Mouse (Mus musculus) MEL-GATA-1-ER (cell line): ENCODE results near the gene Psma5.

Experiments used
- DNase-seq: peaks from one replicate; pipeline ENCODE4 v3.0.0-alpha.2; 2012; ENCODE audit warnings: low read depth; ENCODE audit errors: extremely low read depth

Psma5 gene

DNA sequence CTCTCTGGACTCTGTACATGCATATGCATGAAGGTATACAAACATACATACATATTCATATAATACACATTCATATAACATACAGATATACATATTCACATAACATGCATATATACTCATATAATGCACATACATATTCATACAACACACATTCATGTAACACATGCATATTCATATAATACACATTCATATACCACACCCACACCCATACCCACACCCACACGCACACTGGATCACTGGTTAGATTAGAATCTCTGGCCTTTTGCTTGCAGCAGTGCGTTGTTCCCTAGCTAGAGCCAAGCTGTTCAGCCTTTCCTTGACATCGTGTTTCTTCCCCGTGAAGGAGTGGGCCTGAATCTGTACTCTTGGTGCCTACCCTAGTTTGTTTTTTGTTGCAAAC lies 48.0 kb downstream of the Psma5 start:
- DNase-seq = no peak

DNA sequence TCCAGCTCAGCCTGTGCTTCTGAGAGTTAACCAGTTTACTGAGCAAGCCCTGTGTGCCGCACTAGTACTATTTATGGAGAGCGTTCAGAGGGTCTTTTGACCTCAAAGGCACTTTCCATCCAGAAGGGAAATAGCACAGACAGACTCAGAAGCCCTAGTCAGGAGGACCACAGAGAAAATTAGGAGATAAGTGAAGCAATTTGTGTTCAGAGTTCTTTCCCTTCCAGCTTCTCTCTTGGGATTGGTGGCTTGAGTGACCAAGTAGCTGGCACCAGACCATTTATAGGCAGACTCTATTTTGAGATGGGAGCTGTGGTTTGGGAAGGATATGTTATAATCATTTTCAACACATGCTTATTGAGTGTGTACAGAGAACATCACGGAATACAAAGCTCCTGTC lies 49.7 kb downstream of the Psma5 start:
- DNase-seq = no peak

DNA sequence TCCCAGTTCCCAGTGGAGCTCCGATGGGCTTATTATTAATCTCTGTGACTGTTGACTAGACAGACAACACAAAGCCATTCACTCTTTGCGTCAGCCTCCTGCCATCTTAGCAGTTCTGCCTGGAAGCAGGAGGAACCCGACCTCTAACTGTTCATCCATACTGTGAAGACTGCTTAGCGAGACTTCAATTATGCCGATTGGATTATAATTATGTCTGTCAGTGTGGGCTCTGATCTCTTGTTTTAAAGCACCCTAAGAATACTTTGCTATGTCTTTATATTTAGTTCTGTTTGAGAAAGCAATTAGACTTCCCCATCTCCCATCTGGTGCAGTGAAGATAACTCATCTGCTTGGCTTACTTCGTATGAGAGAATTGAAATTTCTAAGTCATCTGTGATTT lies 50.8 kb downstream of the Psma5 start:
- DNase-seq = no peak

DNA sequence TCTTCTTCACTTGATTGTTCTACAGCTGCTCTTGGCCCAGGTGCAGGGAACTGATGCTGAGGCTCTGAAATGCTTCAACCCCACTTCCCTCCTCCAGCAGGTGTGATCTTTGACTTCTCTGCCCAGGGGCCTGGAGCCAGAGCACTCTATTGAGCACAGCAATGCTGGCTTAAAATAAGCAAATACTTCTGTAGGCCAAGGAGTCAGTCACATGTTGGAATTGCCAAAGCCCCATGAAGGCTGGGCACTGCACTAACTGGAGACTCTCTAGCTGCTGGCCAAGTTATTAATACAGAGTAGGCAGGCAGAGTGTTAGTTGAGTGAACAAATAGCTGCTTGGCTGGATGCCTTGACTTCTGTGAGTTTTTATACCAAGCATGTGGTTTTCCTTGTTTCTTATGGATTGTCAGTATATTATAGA lies 54.2 kb downstream of the Psma5 start:
- no peak for DNase-seq

DNA sequence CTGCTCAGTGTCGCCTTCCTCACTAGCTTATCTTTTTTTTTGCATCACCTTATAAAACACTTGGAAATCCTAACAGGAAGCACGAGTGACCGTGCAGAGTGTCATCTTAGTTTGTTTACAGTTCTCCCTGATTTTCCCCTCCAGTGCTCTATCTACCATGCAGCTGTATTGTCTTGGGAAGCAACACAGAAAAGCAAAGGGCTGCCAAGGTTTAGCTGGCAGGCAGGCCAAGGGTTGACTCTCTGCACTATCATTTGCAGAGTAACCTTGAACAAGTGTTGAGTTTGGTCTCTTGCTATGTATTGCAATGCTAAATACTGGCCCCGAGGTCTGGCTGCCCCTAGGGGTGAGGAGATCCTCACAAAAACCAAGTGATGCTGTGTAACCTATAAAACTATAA lies 55.0 kb downstream of the Psma5 start:
- no peak for DNase-seq

DNA sequence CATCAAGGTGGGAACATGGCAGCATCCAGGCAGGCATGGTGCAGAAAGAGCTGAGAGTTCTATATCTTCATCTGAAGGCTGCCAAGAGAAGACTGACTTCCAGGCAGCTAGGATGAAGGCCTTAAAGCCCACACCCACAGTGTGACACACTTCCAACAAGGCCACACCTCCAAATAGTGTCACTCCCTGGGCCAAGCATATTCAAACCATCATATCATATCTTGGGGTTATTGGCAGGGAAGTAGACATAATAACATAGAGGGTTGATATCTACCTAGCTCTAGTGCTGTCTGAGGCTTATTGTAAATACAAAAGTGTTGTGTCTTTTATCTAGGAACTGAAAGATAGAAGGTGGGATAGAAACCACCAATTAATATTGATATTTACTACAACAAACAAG lies 55.7 kb downstream of the Psma5 start:
- DNase-seq = no peak

DNA sequence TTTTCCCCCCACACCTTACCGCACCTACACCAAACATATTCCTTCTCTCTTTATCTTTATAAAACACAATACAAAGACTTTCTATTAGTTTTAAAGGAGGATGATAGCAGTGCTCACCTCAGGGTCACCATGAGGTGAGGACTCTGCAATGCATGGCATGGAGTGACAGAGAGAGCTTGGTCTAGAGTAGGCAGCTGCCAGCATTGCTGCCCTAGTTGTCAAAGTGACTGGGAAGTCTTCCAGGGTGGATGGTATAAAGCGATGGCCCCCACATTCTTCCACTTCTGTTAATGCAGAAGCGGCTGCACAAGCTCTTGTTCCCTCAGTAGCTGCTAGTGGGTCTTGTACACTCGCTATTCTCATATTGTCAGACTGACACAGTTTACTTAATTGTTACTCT lies 56.4 kb downstream of the Psma5 start:
- no peak for DNase-seq

DNA sequence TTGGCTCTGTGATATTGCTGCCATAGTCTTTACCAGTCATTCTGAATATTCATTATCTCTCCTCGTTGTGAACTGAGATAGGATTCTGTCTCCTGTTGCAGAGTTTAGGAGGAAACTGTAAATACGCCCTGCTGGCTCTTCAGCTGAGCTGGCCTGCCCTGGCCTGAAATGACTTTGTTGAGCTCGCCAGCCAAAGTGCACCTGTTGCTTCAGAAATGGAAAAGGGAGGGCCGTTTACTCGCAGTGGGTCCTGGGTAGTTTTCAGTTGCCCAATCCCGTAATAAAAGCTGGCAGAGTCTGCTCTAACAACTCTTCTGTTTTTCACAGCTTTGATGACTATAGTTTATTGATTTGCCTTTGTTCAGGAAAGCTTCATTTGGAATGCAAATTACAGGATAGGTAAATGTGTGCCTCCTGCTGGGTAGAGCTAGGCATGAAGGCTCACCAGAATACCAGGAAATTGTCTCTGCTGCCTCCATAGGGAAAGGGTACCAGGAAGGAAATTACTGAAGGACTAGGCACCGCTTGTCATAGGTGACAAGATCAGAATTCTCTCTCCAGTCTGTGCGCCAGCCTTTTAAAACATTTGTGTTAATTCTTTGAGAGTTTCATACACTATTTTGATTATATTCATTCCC lies 57.4 kb downstream of the Psma5 start:
- no peak for DNase-seq

DNA sequence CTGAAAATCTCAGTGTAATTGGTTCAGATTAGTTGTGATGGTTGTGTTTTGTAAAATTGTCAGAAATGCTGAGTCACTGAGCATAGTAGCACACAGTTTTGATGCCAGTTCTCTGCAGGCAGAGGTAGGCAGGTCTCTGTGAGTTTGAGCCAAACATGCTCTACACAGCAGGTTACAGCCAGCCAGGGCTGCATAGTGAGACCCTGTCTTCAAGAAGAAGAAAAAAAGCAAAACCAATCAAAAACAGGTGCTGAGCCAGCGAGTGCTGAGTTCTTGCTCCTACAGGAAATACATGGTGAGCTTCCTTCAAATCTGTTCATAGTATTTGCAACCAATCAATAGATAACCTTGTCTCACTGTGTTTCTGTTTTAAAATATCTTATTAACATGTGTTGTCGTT lies 61.8 kb downstream of the Psma5 start:
- DNase-seq = no peak

DNA sequence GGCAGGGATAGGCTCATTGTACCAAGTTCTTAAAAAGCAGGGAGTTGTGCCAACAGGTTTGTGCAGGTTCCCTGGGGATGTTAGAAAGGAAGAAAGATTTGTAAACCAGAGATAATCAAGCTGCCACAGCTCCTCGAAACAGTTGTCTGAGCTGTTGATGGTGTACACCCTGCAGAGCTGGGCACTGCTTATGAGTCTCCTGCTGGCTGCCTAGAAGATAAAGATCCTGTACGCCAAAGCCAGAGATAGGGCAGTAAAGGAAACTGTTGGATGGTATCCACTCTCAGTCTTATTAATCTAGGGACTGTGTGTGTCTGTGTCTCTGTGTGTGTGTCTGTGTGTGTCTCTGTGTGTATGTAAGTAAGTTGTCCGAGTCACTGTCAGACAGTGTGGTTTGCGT lies 64.9 kb downstream of the Psma5 start:
- DNase-seq = no peak

DNA sequence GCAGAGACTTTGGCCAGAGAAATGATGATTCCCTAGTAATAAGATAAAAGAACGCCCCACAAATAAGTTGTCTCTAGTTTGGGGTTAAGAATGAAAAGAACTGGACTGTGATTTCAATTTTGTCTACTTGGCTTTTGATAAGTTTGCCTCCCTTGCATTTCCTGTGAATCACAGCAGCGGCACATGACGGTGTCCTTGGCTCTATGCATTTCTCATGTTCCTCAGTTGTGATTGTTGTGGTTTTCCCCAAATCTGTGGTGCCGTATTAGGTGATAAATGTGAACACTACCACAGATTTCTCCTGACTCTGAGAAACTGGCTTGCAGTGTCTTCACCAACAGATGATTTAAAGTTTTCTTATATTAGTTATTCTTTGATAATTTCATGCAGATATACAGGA lies 65.4 kb downstream of the Psma5 start:
- DNase-seq = no peak

DNA sequence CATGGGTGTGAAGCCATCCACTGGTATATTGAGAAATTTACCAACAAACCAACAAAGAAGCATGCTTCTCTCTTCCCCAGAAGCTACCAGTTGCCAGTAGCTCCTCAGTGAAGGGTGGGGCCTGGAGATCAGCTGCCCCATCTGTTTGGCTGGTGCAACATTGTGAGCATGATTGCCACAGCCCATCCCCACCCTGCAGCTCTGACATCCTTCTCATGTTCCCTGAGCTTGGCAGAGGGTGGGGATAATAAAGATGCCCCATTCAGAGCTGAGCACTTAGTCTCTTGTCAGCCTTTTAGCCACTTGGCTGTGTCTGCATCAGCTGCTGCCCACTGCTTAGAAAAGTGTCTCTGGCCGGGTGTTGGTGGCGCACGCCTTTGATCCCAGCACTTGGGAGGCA lies 66.2 kb downstream of the Psma5 start:
- no peak for DNase-seq

DNA sequence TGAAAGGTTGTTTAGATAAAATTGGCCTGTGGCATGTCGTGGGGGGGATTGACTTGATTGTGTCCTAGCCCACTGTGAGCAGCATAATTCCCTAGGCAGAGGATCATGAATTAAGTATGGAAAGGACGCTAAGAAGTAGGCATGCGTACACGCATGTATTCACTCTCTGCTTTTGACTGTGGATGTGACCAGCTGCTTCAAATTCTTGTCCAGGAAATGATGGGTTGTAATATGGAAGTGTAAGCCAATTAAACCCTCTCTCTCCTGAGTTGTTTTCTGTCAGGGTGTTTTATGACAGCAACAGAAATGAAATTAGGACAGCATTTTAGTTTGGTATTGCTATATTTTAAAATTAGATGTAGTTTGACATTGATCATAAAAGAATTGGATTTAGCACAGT lies 68.1 kb downstream of the Psma5 start:
- no peak for DNase-seq

DNA sequence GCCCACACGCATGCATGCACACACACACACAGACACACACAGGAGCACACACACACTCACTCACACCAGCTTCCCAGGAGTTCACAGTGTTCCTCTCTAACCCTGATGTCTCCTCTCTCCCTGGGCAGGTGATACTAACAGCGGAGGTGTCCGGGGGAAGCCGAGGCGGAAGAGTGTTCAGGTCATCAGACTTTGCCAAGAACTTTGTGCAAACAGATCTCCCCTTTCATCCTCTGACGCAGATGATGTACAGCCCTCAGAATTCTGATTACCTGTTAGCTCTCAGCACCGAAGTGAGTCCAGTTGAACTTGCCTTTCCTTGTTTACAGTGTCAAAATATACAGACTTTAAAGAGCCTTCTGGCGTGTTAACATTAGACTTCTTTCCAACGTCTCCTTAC lies 68.8 kb downstream of the Psma5 start:
- no peak for DNase-seq

DNA sequence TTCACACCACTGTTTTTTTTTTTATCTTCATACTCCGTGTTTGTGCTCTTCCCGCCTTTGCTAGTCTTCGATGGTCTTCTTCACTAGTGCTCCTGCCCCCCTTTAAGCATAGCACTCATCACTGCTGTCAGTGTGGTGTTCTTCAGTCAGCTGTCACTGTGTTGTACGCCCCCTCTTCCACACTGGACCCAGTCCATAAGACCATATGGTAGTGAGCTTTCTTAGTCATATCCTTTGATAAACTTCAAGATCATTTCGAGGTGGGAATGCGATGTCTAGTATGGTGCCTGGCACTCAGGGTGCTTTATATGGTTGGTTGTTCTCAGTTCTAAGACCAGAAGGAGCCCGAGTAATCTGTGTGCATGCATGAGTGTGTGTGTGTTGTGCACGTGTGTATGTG lies 70.5 kb downstream of the Psma5 start:
- no peak for DNase-seq

DNA sequence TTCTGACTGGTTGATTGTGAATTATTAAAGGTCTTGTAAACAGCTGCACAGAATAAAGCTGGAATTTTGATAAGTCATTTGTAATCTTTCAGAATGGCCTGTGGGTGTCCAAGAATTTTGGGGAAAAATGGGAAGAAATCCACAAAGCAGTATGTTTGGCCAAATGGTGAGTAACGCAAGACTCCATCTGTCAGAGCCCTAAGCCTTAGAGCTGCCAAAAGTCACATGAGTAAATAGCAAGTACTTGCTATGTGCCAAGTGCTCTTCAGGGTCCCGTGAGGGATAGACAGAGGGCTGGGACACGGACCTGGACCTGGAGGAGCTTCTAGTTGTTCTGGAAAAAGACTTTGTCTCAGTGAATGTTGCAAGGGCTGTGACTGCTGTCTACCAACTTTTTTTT lies 71.2 kb downstream of the Psma5 start:
- DNase-seq = no peak

DNA sequence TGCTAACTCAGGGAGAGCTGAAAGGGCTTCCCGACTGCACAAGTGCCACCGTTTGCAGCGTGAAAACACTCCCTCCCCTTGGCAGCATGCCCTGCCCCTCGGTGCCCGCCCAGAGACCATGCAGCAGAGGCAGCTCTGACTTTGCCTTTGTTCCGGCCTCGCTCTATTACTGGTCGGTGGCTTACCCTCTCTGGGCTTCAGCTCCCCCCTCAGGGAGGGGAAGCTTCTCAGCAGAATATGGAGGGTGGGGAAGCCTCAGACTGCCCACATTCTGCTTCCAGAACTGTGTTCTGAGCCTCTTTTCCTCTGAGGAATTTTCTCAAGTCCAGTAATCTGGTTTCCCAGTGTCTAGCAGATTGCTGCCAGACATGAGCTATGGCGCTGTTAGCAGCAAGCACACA lies 71.7 kb downstream of the Psma5 start:
- DNase-seq = no peak
